In the genomic region with DNA sequence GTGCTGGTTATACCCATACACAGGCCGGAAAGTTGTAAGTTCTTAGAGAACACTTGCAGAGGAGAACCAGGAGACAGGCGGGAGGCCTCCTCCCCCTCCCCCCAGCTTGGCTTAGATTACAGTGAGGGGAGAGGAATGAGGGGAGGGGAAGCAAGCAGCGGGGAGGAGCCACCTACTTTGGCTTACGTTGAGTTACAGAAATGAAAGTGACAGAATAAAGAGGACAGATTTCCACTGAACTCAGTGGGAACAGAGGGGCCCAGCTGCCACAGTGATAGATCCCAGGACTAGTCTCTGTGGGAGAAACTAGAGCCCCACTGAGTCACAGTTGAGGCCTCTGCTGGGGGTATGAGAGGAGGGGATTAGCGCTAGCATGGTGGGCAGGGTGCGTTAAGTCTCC, we compare ENCODE assay signal across 8 mouse cellular contexts.
DNase-seq lines count a peak whose midpoint lies in the region; ATAC-seq lines count a peak whose summit lies in the region.

No protein-coding gene starts in this region.

- peak overlapping the region; percentile 44 for H3K9ac ChIP-seq in heart, embryonic 14.5 days (ENCODE audit: low read length)
- H3K9ac ChIP-seq in embryonic facial prominence, embryonic 15.5 days = no peak overlapping the region
- H3K9ac ChIP-seq in liver, embryonic 16.5 days (ENCODE audit: low read depth, low read length) = no peak overlapping the region

- ATAC-seq in heart, embryonic 14.5 days (ENCODE audit: insufficient number of reproducible peaks, insufficient read depth, low FRiP score, low read depth) = peak; percentile 35; the same call in 1 of the 2 replicates
- ATAC-seq in embryonic facial prominence, embryonic 15.5 days (ENCODE audit: insufficient number of reproducible peaks, low FRiP score, low TSS enrichment, low read depth) = peak; percentile 54; the same call in 1 of the 2 replicates
- ATAC-seq in liver, embryonic 16.5 days (ENCODE audit: low read depth) = no peak

- no peaks in the 10 kb centered on the region for H3K9me3 ChIP-seq in heart, embryonic 14.5 days (ENCODE audit: control insufficient read depth, low read length)
- no peaks in the 10 kb centered on the region for H3K9me3 ChIP-seq in embryonic facial prominence, embryonic 15.5 days (replicated peaks)
- no peaks in the 10 kb centered on the region for H3K9me3 ChIP-seq in liver, embryonic 16.5 days (replicated peaks; ENCODE audit: control insufficient read depth, low read length)

- peaks cover 12 to 13% of the 10 kb centered on the region in 2 experiments; a peak in 3 of 4 replicates for H3K4me1 ChIP-seq in heart, embryonic 14.5 days (ENCODE audit: control insufficient read depth in 2 of 2, insufficient read depth in 2 of 2, low read length in 2 of 2)
- peaks cover 10% of the 10 kb centered on the region for H3K4me1 ChIP-seq in embryonic facial prominence, embryonic 15.5 days
- H3K4me1 ChIP-seq in liver, embryonic 16.5 days (ENCODE audit: control insufficient read depth, low read depth, low read length) = no peaks in the 10 kb centered on the region

- no peak overlapping the region for H3K27ac ChIP-seq in heart, embryonic 14.5 days (replicated peaks in 1 of 2; ENCODE audit: control insufficient read depth in 1 of 2, insufficient read depth in 1 of 2, low read depth in 2 of 2, low read length in 2 of 2)
- no peak overlapping the region for H3K27ac ChIP-seq in embryonic facial prominence, embryonic 15.5 days (replicated peaks)
- no peak overlapping the region for H3K27ac ChIP-seq in liver, embryonic 16.5 days (ENCODE audit: low read length)

- DNase-seq in heart, postnatal 25 days (ENCODE audit: low spot score) = no peak
- DNase-seq in Muller cell, postnatal 12 days (ENCODE audit: inconsistent ontology term) = peak; percentile 34
- DNase-seq in thymus, postnatal 4 days = no peak
- DNase-seq in layer of hippocampus, postnatal 10 days (ENCODE audit: low spot score in 2 of 2) = no peak
- no peak for DNase-seq in cerebellum, adult 11-12 months

- intact Hi-C loops in heart, postnatal 25 days (cut with DNase I) = no loop called here

- 9% methylated on average over 6 of the region's 6 CpGs for WGBS in heart, embryonic 14.5 days
- WGBS in embryonic facial prominence, embryonic 15.5 days = 12% methylated on average over 6 of the region's 6 CpGs
- WGBS in liver, embryonic 16.5 days (ENCODE audit: insufficient replicate concordance) = 21% methylated on average over 6 of the region's 6 CpGs

- H3K4me2 ChIP-seq in heart, embryonic 14.5 days (ENCODE audit: low read length) = peak overlapping the region; percentile 56
- peak overlapping the region; percentile 31 for H3K4me2 ChIP-seq in embryonic facial prominence, embryonic 15.5 days (replicated peaks)
- peak overlapping the region; percentile 26; the same call in 1 of the 2 replicates for H3K4me2 ChIP-seq in liver, embryonic 16.5 days (ENCODE audit: low read depth, low read length)

- no peaks in the 10 kb centered on the region for H3K36me3 ChIP-seq in heart, embryonic 14.5 days (ENCODE audit: control insufficient read depth, insufficient read depth, low read length)
- H3K36me3 ChIP-seq in embryonic facial prominence, embryonic 15.5 days = no peaks in the 10 kb centered on the region
- H3K36me3 ChIP-seq in liver, embryonic 16.5 days (ENCODE audit: control insufficient read depth, insufficient read depth) = no peaks in the 10 kb centered on the region

- H3K4me3 ChIP-seq in heart, embryonic 14.5 days (ENCODE audit: control insufficient read depth in 1 of 2, insufficient read depth in 1 of 2, low read depth in 1 of 2, low read length in 2 of 2) = peak overlapping the region; percentile 23 to 24
- H3K4me3 ChIP-seq in embryonic facial prominence, embryonic 15.5 days (replicated peaks) = 0 out of 2 replicates have a peak overlapping the region, but pooled peaks have one; percentile 4
- H3K4me3 ChIP-seq in liver, embryonic 16.5 days (ENCODE audit: low read depth, low read length) = no peak overlapping the region

- no peaks in the 10 kb centered on the region for H3K27me3 ChIP-seq in heart, embryonic 14.5 days (ENCODE audit: control insufficient read depth, insufficient read depth, low read length)
- H3K27me3 ChIP-seq in embryonic facial prominence, embryonic 15.5 days = no peaks in the 10 kb centered on the region
- H3K27me3 ChIP-seq in liver, embryonic 16.5 days (ENCODE audit: control insufficient read depth, insufficient read depth, low read depth, low read length) = no peaks in the 10 kb centered on the region
